Mouse (Mus musculus) embryonic facial prominence, embryonic 10.5 days (tissue): ENCODE results near the gene Nt5c2. TPM values are rescaled to one million over a fixed set of nuclear protein-coding genes. Genes with fewer than 3 reads are reported as not detected.

Experiments
- DNase-seq: peaks from one replicate; pipeline ENCODE4 v3.0.0-alpha.2; 2017; ENCODE audit warnings: low spot score
- H3K27ac ChIP-seq: fragments of 300-500 bp; sonication (generic); replicated peaks from 2 replicates; pipeline ENCODE4 v1.5.1; 2016; ENCODE audit warnings: mild to moderate bottlenecking
- H3K27me3 ChIP-seq: fragments of 300-500 bp; sonication (generic); replicated peaks from 2 replicates; pipeline ENCODE4 v1.6.1; 2016; ENCODE audit warnings: low read depth, mild to moderate bottlenecking; ENCODE audit not compliant: poor library complexity, severe bottlenecking
- H3K36me3 ChIP-seq: fragments of 300-500 bp; sonication (generic); replicated peaks from 2 replicates; pipeline ENCODE4 v1.6.1; 2016; ENCODE audit warnings: mild to moderate bottlenecking, moderate library complexity
- H3K4me1 ChIP-seq: fragments of 300-500 bp; sonication (generic); 2 replicates; pipeline ENCODE4 v1.6.1; 2016
- H3K4me3 ChIP-seq: fragments of 300-500 bp; sonication (generic); 2 replicates; pipeline ENCODE4 v1.5.1; 2016; ENCODE audit warnings: mild to moderate bottlenecking, moderate library complexity
- H3K9me3 ChIP-seq: fragments of 300-500 bp; sonication (generic); 2 replicates; pipeline ENCODE4 v1.6.1; 2016; ENCODE audit warnings: mild to moderate bottlenecking
- WGBS: fragments of 180-500 bp; shearing (Covaris S2); methylation state at CpG from one replicate; pipeline ENCODE4 v1.1.7; 2016; 5-methylcytosine and 5-hydroxymethylcytosine counted together
- polyA plus RNA-seq: library from polyadenylated mRNA; unstranded; fragments of >200 nt; fragmentation: Nextera tagmentation; extraction: Ambion mirVana; gene quantifications from 2 replicates; pipeline ENCODE4 v1.2.1, GENCODE M21; 2016

Nt5c2 gene
- polyA plus RNA-seq, 1 experiment from 2014 or later, result 73.7 TPM

DNA sequence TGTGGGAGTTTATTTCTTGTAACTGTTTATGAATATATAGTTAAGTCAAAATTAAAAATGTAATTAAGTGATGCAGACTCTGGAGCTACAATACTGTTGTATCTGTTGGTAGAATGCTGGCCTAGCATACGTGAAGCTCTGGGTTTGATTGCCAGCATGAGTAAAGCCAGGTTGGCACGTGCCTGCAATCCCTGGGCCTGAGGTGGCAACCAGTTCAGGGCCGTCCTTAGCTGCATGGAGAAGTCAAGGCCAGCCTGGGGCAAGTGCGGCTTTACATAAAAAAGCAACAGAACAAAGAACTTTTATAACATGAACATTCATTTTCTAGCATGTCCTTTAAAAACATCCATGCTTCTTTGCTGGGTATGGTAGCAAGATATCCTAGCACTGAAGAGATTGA, 173.9 kb downstream of the Nt5c2 start:
- H3K27me3 ChIP-seq, result no peaks in the 10 kb centered on the region
- H3K9me3 ChIP-seq, result no peaks in the 10 kb centered on the region
- peaks cover 15% of the 10 kb centered on the region for H3K4me1 ChIP-seq
- H3K4me3 ChIP-seq, result no peak overlapping the region
- DNase-seq, result no peak
- H3K27ac ChIP-seq, result no peak overlapping the region
- H3K36me3 ChIP-seq, result no peaks in the 10 kb centered on the region
- 88% methylated on average over 4 of the region's 4 CpGs for WGBS

DNA sequence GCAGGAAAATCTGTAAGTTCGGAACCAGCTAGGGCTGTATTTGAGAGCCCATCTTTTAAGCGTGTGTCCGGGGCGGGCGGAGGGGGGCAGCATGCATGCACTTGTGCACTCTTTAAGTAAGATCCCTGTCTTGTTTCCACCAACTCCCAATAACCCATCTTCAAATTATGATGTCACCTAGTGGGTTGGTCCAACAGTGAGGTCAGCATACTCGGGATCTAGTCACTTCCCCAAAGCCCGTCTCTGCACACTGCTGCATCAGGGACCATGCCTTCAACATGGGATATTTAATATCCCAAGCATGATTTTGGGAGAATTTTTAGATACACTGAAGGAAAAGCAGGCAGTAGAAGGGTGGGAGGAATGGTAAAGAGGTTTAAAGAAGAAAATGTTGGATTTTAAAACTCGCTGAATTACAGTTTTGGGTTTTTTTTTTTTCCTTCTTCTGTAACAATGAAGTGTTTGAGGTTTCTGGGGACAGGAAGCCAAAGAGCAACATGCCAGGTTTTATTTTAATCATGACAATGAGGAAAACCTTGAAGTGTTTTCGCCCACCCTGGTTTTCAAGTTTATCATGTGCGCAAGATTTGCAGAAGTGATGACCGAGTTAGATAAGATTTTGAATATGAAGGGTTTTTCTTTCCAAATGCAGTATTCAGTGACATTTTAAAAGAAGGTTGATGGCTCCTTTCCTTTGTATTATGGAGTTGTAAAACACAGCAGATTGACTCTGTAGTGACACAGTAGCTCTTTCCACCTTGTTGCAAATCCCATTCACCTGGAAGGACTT, 177.5 kb downstream of the Nt5c2 start:
- Histone ChIP-seq H3K27ac (no peak overlapping the region), H3K4me3 (no peak overlapping the region), H3K4me1 (peaks cover 15% of the 10 kb centered on the region; the same call in 1 of the 2 replicates), H3K27me3 (no peaks in the 10 kb centered on the region), H3K9me3 (no peaks in the 10 kb centered on the region), H3K36me3 (no peaks in the 10 kb centered on the region)
- 91% methylated on average over 11 of the region's 11 CpGs for WGBS
- no peak for DNase-seq

DNA sequence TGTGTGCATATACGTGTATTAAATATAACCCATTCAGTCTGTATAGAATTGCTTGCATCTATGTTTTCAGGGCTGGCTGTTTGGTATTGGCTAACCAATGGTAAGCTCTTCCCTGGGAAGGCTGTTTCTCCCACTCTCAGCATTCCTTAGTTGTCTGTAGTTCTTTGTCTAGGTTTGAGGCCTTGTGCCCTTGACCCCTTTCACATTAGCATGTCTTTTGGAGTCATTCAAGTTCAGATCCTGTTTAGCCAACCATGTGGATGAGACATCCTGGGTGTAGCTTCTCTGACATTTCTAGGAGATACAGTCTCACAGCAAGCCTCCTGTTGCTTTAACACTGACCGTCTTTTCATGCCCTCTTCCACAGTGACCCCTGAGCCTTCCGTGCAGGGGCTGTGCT, 178.9 kb downstream of the Nt5c2 start:
- H3K4me3 ChIP-seq, result no peak overlapping the region
- no peaks in the 10 kb centered on the region for H3K36me3 ChIP-seq
- H3K27ac ChIP-seq, result no peak overlapping the region
- DNase-seq, result no peak
- H3K4me1 ChIP-seq, result peaks cover 15% of the 10 kb centered on the region; the same call in 1 of the 2 replicates
- no peaks in the 10 kb centered on the region for H3K27me3 ChIP-seq
- no peaks in the 10 kb centered on the region for H3K9me3 ChIP-seq
- WGBS, result 83% methylated on average over 3 of the region's 3 CpGs

DNA sequence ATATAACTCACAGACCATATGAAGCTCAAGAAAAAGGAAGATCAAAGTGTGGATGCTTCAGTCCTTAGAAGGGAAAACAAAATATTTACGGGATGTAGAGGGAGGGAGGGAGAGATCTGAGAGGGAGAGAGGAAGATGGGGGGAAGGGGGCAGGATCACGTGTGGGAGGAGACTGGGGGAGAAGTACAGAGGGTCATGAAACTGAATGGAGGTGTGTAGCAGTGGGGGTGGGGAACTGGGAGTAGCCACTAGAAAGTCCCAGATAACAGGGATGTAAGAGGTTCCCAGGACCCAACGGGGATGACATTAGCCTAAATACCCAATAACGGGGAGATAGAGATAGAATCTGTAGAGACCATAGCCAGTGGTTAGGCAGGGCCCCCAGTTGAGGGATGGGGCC, 179.6 kb downstream of the Nt5c2 start:
- 81% methylated on average over 4 of the region's 4 CpGs for WGBS

DNA sequence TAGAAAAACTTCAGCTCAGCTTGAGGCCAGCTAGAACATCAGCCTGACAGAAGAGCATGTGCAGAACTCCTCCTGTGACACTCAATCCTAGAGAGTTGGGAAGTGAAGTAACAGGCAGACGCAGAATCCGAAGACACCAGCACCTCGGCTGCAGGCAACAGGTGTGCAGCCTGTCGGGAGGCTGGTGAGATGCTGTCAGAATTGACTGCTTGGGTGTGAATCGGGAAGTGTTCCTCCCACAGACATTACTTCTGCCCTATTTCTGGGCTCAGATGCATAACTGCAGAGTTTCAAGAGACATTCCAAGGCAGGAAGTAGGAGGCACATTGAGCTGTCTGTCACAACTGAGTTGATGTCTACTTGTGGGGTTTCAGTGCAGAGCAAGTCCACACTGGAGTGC, 180.7 kb downstream of the Nt5c2 start:
- Histone ChIP-seq H3K4me1 (peaks cover 14% of the 10 kb centered on the region; the same call in 1 of the 2 replicates), H3K27ac (no peak overlapping the region), H3K36me3 (no peaks in the 10 kb centered on the region), H3K9me3 (no peaks in the 10 kb centered on the region), H3K27me3 (no peaks in the 10 kb centered on the region), H3K4me3 (no peak overlapping the region)
- 88% methylated on average over 5 of the region's 5 CpGs for WGBS
- DNase-seq, result no peak

More for the DNA sequence above, 179.6 kb downstream of the Nt5c2 start:
- H3K27me3 ChIP-seq, result no peaks in the 10 kb centered on the region
- H3K9me3 ChIP-seq, result no peaks in the 10 kb centered on the region
- H3K27ac ChIP-seq, result no peak overlapping the region
- DNase-seq, result no peak
- peaks cover 18% of the 10 kb centered on the region; the same call in 1 of the 2 replicates for H3K4me1 ChIP-seq
- no peaks in the 10 kb centered on the region for H3K36me3 ChIP-seq
- no peak overlapping the region for H3K4me3 ChIP-seq

Other genes with a start within 250 kb of the Nt5c2 start
- 24.3 and 28.3 TPM in 2 replicates for gene Ina, start 455 bp downstream of the Nt5c2 start, polyA plus RNA-seq
- 36.1 and 36.5 TPM in 2 replicates for gene Pcgf6, start 35.8 kb upstream of the Nt5c2 start, polyA plus RNA-seq
- gene Taf5, start 52.6 kb upstream of the Nt5c2 start, polyA plus RNA-seq, result 7.2 and 7.5 TPM in 2 replicates
- 1,163 and 1,191 TPM in 2 replicates for gene Usmg5, start 75.5 kb upstream of the Nt5c2 start, polyA plus RNA-seq
- 14.6 TPM in 2 replicates for gene Pdcd11, start 75.6 kb upstream of the Nt5c2 start, polyA plus RNA-seq
- gene Calhm2, start 123.1 kb upstream of the Nt5c2 start, polyA plus RNA-seq, result 2.8 TPM in 2 replicates
- not detected in 2 replicates for gene Calhm1, start 129.1 kb upstream of the Nt5c2 start, polyA plus RNA-seq
- gene Calhm3, start 142.6 kb upstream of the Nt5c2 start, polyA plus RNA-seq, result not detected in 2 replicates
- gene Neurl1a, start 163.7 kb upstream of the Nt5c2 start, polyA plus RNA-seq, result 6.4 TPM in 2 replicates